Mouse (Mus musculus) CH12.LX (cell line): ENCODE measurements at regions not wholly inside any gene's neighbourhood (a gene's known extent, or its start where the extent isn't known, plus 50 kb on each side); places are given as distances from the start of the nearest gene placed in this dataset.

Experiments used
- CHD2 ChIP-seq: IDR thresholded peaks from 2 replicates; pipeline ENCODE4 v1.6.1; 2011; ENCODE audit warnings: low read length, improper control_type of control experiment
- CTCF ChIP-seq, 2 experiments: IDR thresholded peaks in 1 of 2; conservative IDR thresholded peaks in 1 of 2; 2 replicates each; pipeline ENCODE4 v1.5.1; 2011 to 2012; ENCODE audit warnings: low read depth in 2 of 2, low read length in 2 of 2, improper control_type of control experiment in 1 of 2, inconsistent platforms in 1 of 2, mild to moderate bottlenecking in 1 of 2, moderate library complexity in 1 of 2
- HCFC1 ChIP-seq: IDR thresholded peaks from 2 replicates; pipeline ENCODE4 v1.6.1; 2012; ENCODE audit warnings: low read depth, mild to moderate bottlenecking, inconsistent platforms, low read length, improper control_type of control experiment
- JUND ChIP-seq: conservative IDR thresholded peaks from 2 replicates; pipeline ENCODE4 v1.6.1; 2011; ENCODE audit warnings: low read depth, low read length, improper control_type of control experiment
- MEF2A ChIP-seq: IDR thresholded peaks from 2 replicates; pipeline ENCODE4 v1.6.1; 2014; ENCODE audit warnings: low read depth, mild to moderate bottlenecking, inconsistent platforms, low read length, improper control_type of control experiment, borderline replicate concordance
- POLR2A ChIP-seq: IDR thresholded peaks from 2 replicates; pipeline ENCODE4 v1.6.1; 2011; ENCODE audit warnings: low read depth, mild to moderate bottlenecking, improper control_type of control experiment, low read length
- RAD21 ChIP-seq: IDR thresholded peaks from 2 replicates; pipeline ENCODE4 v1.6.1; 2011; ENCODE audit warnings: low read depth, mild to moderate bottlenecking, low read length, improper control_type of control experiment, moderate library complexity
- USF1 ChIP-seq: IDR thresholded peaks from 2 replicates; pipeline ENCODE4 v1.6.1; 2014; ENCODE audit warnings: low read depth, mild to moderate bottlenecking, inconsistent platforms, low read length, improper control_type of control experiment
- ZNF384 ChIP-seq: IDR thresholded peaks from 2 replicates; pipeline ENCODE4 v1.6.1; 2012; ENCODE audit warnings: low read depth, low read length, improper control_type of control experiment, inconsistent platforms

- TF ChIP-seq CTCF (conservative IDR thresholded peaks at IDR 0.05 in 1 of 2, IDR thresholded peaks at IDR 0.05 in 1 of 2; ENCODE audit: low read depth in 2 of 2, low read length in 2 of 2) (no peak), POLR2A (no peak), ZNF384 (no peak), USF1 (no peak), JUND (no peak), CHD2 (no peak), MEF2A (no peak), HCFC1 (no peak), RAD21 (no peak)
Observed at GRCm38 (mm10) chr15:96204623-96205022, 82.7 kb upstream of the Arid2 start.
